Mouse (Mus musculus) embryonic facial prominence, embryonic 12.5 days (tissue): ENCODE measurements around the gene Mdm4. TPM values are rescaled to one million over a fixed set of nuclear protein-coding genes. Genes with fewer than 3 reads are reported as not detected.
"Not testable (repeated sequence)": the region's sequence is repeated elsewhere in the genome, so short reads cannot be mapped to it uniquely, and the experiment has no call there.

Source experiments
- ATAC-seq: fragments of 200-750 bp; cut with Nextera tagmentation; 2 replicates; pipeline ENCODE4 v1.8.0; 2017; ENCODE audit not compliant: insufficient number of reproducible peaks, insufficient read depth, low FRiP score, low TSS enrichment
- H3K27ac ChIP-seq: fragments of 300-500 bp; sonication (generic); 2 replicates; pipeline ENCODE4 v1.5.1; 2016; ENCODE audit warnings: mild to moderate bottlenecking
- H3K27me3 ChIP-seq: fragments of 300-500 bp; sonication (generic); 2 replicates; pipeline ENCODE4 v1.6.1; 2016; ENCODE audit warnings: mild to moderate bottlenecking, moderate library complexity
- H3K36me3 ChIP-seq: fragments of 300-500 bp; sonication (generic); 2 replicates; pipeline ENCODE4 v1.6.1; 2016; ENCODE audit warnings: mild to moderate bottlenecking
- H3K4me1 ChIP-seq: fragments of 300-500 bp; sonication (generic); 2 replicates; pipeline ENCODE4 v1.6.1; 2016
- H3K4me2 ChIP-seq: fragments of 300-500 bp; sonication (generic); replicated peaks from 2 replicates; pipeline ENCODE4 v1.6.1; 2016; ENCODE audit warnings: mild to moderate bottlenecking, moderate library complexity
- H3K4me3 ChIP-seq: fragments of 300-500 bp; sonication (generic); 2 replicates; pipeline ENCODE4 v1.5.1; 2016; ENCODE audit warnings: mild to moderate bottlenecking
- H3K9ac ChIP-seq: fragments of 300-500 bp; sonication (generic); 2 replicates; pipeline ENCODE4 v1.6.1; 2016; ENCODE audit warnings: mild to moderate bottlenecking, moderate library complexity
- H3K9me3 ChIP-seq: fragments of 300-500 bp; sonication (generic); 2 replicates; pipeline ENCODE4 v1.6.1; 2016; ENCODE audit warnings: mild to moderate bottlenecking, moderate library complexity
- WGBS: fragments of 180-500 bp; shearing (Covaris S2); methylation state at CpG from one replicate; pipeline ENCODE4 v1.1.7; 2016; 5-methylcytosine and 5-hydroxymethylcytosine counted together
- polyA plus RNA-seq: library from polyadenylated mRNA; unstranded; fragments of >200 nt; fragmentation: Nextera tagmentation; extraction: Ambion mirVana; gene quantifications from 2 replicates; pipeline ENCODE4 v1.2.1, GENCODE M21; 2016

Gene Mdm4
- polyA plus RNA-seq, 1 experiment from 2014 or later: 46.9 TPM

DNA sequence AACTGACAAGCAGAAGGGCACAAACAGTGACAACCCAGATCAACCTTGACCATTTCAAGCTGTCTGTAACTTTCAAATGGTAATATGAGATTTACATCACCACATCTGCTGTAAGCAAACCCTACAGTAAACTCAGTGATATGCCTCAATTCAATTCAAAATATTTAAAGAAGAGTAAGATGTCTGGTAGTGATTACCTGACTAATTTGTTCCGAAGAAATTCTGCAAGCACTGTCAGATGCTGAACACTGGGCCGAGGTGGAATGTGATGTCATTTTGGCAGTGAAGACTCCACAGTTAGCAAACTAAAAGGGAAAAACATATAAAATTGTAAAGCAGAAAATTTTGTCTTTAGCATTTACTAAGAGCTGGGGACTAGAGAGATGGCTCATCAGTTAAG is 11.8 kb downstream of the Mdm4 start:
- no peaks in the 10 kb centered on the region for H3K9me3 ChIP-seq
- peaks cover 5% of the 10 kb centered on the region; the same call in 1 of the 2 replicates for H3K4me1 ChIP-seq
- no peak overlapping the region for H3K9ac ChIP-seq
- peaks cover 27% of the 10 kb centered on the region for H3K36me3 ChIP-seq
- no peak overlapping the region for H3K4me2 ChIP-seq
- no peak for ATAC-seq
- H3K27ac ChIP-seq: no peak overlapping the region
- 53% methylated on average over 2 of the region's 2 CpGs for WGBS
- no peak overlapping the region for H3K4me3 ChIP-seq
- no peaks in the 10 kb centered on the region for H3K27me3 ChIP-seq

DNA sequence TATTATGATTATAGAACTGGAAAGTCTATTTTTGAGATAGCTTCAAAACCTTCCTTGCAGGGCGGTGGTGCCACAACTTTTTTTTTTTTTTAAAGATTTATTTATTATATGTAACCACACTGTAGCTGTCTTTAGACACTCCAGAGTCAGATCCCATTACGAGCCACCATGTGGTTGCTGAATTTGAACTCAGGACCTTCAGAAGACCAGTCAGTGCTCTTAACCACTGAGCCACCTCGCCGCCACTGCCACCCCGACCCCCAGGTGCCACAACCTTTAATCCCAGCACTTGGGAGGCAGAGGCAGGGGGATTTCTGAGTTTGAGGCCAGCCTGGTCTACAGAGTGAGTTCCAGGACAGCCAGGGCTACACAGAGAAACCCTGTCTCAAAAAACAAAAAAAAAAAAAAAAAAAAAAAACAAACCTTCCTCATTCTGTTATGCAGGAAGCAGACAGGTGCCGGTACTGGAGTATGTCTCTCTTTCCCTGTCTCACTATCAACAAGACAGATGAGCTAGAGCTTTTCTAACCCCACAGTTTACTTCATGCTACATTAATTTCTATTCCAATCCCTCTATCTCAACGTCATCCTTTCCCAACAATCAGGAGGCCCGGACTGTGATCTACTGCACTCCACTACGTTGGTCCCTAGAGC is 13.5 kb downstream of the Mdm4 start:
- 94% methylated on average over 9 of the region's 9 CpGs for WGBS
- H3K27me3 ChIP-seq: no peaks in the 10 kb centered on the region
- no peak overlapping the region for H3K27ac ChIP-seq
- H3K4me1 ChIP-seq: peaks cover 5% of the 10 kb centered on the region; the same call in 1 of the 2 replicates
- H3K9me3 ChIP-seq: no peaks in the 10 kb centered on the region
- peaks cover 39% of the 10 kb centered on the region for H3K36me3 ChIP-seq
- no peak for ATAC-seq
- no peak overlapping the region for H3K4me3 ChIP-seq
- H3K9ac ChIP-seq: no peak overlapping the region
- H3K4me2 ChIP-seq: no peak overlapping the region

DNA sequence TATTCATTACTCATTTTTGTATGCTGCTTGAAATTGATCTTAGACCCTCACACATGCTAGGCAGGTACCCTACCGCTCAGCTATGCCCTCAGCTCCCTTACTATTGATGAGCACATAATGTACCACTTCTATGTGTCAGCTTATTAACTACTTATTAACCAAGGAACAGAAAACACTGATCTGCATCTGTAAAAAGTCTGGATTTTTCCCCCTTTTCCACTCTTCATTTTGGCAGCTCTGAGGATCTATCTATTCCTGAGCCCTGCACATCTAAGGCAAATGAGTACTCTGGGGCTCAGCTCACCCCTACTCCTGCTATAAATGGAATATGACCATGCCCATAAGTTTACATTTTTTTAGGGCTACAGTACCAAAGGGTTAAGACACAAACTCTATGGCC is 16.2 kb downstream of the Mdm4 start:
- no peaks in the 10 kb centered on the region for H3K9me3 ChIP-seq
- no peak overlapping the region for H3K9ac ChIP-seq
- no peak overlapping the region for H3K4me2 ChIP-seq
- H3K4me3 ChIP-seq: no peak overlapping the region
- no peaks in the 10 kb centered on the region for H3K4me1 ChIP-seq
- H3K27ac ChIP-seq: no peak overlapping the region
- WGBS: 98% methylated on average over 1 of the region's 1 CpGs
- ATAC-seq: no peak
- H3K27me3 ChIP-seq: no peaks in the 10 kb centered on the region
- H3K36me3 ChIP-seq: peaks cover 56% of the 10 kb centered on the region

DNA sequence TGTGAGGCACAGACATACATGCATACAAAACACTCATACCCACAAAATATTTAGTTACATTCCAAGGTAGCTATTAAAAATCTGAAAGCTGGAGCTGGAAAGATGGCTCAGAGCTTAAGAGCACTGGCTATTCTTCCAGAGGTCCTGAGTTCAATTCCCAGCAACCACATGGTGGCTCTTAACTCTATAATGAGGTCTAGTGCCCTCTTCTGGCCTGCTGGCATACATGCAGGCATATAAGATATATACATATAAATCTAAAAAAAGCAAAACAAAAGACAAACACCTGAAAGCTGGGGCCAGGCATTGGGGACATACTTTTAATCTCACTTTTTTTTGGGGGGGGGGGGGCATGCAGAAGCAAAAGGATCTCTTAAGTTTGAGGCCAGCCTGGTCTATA is 17.0 kb downstream of the Mdm4 start:
- Histone ChIP-seq H3K27ac (no peak overlapping the region), H3K27me3 (no peaks in the 10 kb centered on the region), H3K9ac (no peak overlapping the region), H3K9me3 (no peaks in the 10 kb centered on the region), H3K4me3 (no peak overlapping the region), H3K4me1 (no peaks in the 10 kb centered on the region), H3K36me3 (peaks cover 57% of the 10 kb centered on the region), H3K4me2 (no peak overlapping the region)
- no peak for ATAC-seq

DNA sequence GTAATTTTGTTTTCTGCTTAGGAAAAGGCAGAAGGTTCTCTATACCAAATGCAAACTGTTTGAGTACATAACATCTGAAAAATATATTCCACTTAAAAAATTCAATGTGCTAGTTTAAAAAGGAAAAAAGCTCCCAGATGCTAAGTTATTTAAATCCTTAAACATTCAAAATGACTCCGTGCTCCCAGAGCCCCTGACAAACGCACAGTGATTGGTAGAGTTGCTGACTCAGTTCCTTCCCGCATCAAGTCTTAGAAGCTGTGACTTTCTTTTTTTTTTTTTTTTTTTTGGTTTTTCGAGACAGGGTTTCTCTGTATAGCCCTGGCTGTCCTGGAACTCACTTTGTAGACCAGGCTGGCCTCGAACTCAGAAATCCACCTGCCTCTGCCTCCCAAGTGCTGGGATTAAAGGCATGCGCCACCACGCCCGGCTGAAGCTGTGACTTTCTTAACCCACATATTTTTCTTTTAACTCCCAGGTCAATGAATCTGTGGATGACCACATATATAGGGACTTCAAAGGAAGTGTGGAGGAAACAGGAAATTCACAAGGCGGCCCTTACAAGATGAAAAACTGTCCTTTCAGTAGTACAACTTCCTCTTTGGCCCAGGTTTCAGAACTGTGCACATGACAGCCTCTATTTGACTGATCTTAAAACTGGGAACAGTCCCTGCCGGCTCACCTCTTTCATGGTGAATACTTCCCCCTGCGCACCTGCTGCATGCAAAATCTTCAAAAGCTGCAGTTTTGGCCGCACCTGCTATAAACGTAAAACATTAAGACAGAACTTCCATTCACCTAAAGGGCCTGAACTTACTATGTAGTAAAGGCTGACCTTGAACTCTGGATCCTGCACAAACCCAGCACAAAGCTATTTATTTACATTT is 18.2 kb downstream of the Mdm4 start:
- ATAC-seq: no peak
- H3K4me3 ChIP-seq: no peak overlapping the region
- H3K9ac ChIP-seq: no peak overlapping the region
- H3K36me3 ChIP-seq: peaks cover 51% of the 10 kb centered on the region
- no peaks in the 10 kb centered on the region for H3K27me3 ChIP-seq
- H3K4me2 ChIP-seq: no peak overlapping the region
- H3K4me1 ChIP-seq: no peaks in the 10 kb centered on the region
- 85% methylated on average over 13 of the region's 13 CpGs for WGBS
- H3K9me3 ChIP-seq: no peaks in the 10 kb centered on the region
- H3K27ac ChIP-seq: no peak overlapping the region

DNA sequence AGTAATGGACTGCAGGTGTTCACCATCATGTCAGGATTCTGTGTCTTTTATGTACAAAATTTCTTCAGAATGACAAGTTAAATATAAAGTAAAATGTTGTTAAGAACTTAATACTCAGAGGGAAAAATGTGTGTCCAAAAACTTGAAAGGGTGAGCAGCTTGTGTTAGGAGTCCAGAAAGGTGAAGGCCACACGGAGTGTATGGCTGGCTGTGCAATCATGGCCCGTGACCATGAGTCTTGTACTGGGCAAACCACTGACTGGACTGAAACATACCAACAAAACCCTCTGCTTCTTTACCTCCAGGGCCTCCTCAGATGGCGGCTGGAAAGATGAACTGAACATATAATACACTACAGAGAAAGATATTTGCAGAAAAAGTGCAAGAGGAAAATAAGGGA is 23.8 kb downstream of the Mdm4 start:
- H3K4me3 ChIP-seq: no peak overlapping the region
- H3K36me3 ChIP-seq: peaks cover 56% of the 10 kb centered on the region
- 80% methylated on average over 3 of the region's 3 CpGs for WGBS
- no peaks in the 10 kb centered on the region for H3K9me3 ChIP-seq
- no peaks in the 10 kb centered on the region for H3K4me1 ChIP-seq
- no peaks in the 10 kb centered on the region for H3K27me3 ChIP-seq
- H3K27ac ChIP-seq: no peak overlapping the region
- H3K4me2 ChIP-seq: no peak overlapping the region
- ATAC-seq: no peak
- H3K9ac ChIP-seq: no peak overlapping the region

DNA sequence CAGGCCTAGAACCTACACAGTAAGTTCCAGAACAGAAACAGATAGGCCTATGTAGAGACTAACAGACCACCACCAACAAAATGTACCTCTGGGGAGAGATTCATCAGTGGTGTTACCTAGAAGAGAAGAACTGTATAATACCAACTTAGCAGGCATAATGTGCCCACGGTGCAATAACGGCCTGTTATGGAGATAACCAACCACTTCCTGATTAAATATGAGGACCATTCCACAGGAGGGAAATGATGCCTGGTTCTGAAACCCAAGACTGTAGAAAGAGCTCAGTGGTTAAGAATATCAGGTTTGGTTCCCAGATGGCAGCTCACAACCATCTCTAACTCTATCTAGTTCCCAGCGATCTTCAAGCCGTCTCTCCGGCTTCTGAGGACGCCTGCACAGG is 30.0 kb downstream of the Mdm4 start:
- Histone ChIP-seq H3K9me3 (no peaks in the 10 kb centered on the region), H3K4me1 (no peaks in the 10 kb centered on the region), H3K9ac (no peak overlapping the region), H3K27me3 (no peaks in the 10 kb centered on the region), H3K4me3 (no peak overlapping the region), H3K36me3 (peaks cover 82% of the 10 kb centered on the region), H3K4me2 (no peak overlapping the region), H3K27ac (no peak overlapping the region)
- ATAC-seq: no peak
- 92% methylated on average over 6 of the region's 6 CpGs for whole genome bisulfite sequencing

DNA sequence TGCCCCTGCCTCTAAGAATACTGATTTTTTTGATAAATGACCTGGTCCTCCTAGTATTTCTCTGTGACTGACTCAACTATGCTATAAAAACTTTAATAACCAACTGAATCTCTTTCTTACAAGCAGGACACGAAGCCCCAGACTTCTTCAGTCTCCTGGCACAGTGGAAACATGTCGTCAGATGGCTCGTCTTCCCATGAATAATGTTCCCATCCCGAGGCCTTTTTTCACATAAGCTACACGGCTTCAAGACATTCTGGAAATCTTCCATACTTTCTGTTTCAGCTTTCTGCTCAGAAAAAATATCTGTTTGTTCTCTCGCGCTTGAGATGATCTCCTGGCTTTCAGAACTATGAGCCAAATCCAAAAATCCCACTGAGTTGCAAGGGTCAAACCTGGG is 38.8 kb downstream of the Mdm4 start:
- no peak for ATAC-seq
- 94% methylated on average over 7 of the region's 7 CpGs for WGBS
- H3K9ac ChIP-seq: no peak overlapping the region
- H3K4me2 ChIP-seq: no peak overlapping the region
- H3K27me3 ChIP-seq: no peaks in the 10 kb centered on the region
- no peak overlapping the region for H3K27ac ChIP-seq
- no peak overlapping the region for H3K4me3 ChIP-seq
- H3K36me3 ChIP-seq: peaks cover 72% of the 10 kb centered on the region
- H3K9me3 ChIP-seq: no peaks in the 10 kb centered on the region
- H3K4me1 ChIP-seq: no peaks in the 10 kb centered on the region

DNA sequence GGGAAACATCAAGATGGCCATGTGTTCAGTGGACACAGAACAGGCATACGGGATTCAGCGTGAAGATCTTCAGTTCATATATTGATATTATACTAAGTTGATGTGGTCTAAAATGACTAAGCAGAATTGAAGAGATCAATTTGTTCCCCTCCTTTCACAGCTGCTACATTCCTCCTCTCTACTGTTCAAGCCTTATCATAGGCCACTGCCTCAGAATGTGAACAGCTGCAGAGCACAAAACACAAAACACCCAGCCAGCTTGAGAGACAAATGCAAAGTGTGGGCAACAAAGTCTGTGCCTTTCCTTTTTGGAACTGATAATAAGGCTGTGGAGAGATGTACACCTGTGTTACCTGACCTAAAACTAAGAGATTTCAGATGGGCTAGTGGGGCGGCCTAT is 39.6 kb downstream of the Mdm4 start:
- Histone ChIP-seq H3K4me3 (no peak overlapping the region), H3K9me3 (no peaks in the 10 kb centered on the region), H3K4me1 (no peaks in the 10 kb centered on the region), H3K27me3 (no peaks in the 10 kb centered on the region), H3K9ac (no peak overlapping the region), H3K27ac (no peak overlapping the region), H3K4me2 (no peak overlapping the region), H3K36me3 (peaks cover 65% of the 10 kb centered on the region)
- no peak for ATAC-seq
- WGBS: 94% methylated on average over 3 of the region's 3 CpGs

DNA sequence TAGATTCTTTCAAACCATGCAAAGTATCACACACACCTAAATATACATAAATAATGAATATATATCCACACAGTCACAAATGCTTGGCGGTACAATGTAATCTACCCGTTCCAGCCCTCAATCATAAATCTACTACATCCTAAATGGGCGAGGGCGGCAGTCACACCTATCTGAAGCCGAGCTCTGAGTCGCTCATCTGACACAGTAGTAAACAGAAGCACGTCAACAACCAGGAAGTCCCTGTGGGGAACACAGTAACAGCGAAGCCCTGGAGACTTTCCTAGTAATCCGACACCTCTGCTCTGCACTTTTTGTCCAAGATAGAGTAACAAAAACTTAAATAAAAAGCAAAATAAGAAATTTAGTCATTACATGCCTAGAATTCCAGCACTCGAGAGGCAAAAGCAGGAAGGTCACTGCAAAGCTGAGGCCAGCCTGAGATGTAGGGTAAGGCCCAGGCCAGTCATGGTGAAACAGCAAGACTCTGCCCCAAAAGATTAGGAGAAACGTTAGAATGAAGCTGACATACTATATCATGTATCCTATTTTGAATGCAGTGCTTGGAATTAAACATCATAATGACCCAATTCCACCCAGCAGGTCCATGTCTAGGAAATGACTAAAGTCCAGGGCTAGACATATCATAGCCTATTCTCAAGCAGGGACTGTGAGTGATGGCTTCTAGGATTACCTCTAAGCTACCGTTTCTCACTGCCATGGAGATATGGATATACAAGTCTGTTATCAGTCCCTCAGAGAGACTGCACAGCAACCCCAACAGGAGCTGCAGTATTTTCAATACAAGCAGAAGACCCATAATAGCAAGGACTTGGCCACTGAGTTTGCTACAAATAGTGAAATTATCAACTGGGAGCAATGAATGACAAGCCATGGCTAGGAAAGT is 41.6 kb downstream of the Mdm4 start:
- not testable (repeated sequence) for H3K9me3 ChIP-seq, H3K27ac ChIP-seq, H3K4me1 ChIP-seq, ATAC-seq, H3K27me3 ChIP-seq, H3K4me2 ChIP-seq, H3K4me3 ChIP-seq, H3K9ac ChIP-seq
- H3K36me3 ChIP-seq: peaks cover 67% of the 10 kb centered on the region
- WGBS: 74% methylated on average over 12 of the region's 12 CpGs

DNA sequence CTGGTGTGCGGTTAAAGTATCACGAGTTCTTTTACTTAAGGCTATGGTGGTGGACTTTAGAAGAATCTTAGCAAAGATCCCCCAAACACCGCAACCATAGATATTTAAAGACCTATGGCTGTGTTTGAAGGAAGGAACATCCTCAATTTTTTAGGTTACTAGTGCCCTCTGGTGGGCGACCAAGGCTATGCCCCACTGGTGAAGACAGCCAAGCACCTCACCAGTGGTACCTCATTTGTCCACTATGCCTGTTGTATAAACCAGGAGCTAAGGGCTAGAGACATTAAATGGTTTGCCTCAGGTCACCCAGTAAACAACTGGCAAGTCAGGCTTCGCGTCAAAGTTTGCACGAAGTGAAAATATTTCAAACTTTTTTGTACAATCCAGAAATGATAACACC is 47.6 kb downstream of the Mdm4 start:
- no peaks in the 10 kb centered on the region for H3K9me3 ChIP-seq
- no peak overlapping the region for H3K9ac ChIP-seq
- no peak overlapping the region for H3K4me3 ChIP-seq
- no peak overlapping the region for H3K4me2 ChIP-seq
- no peaks in the 10 kb centered on the region for H3K4me1 ChIP-seq
- 68% methylated on average over 7 of the region's 7 CpGs for WGBS
- H3K36me3 ChIP-seq: peaks cover 43% of the 10 kb centered on the region; the same call in 1 of the 2 replicates
- no peaks in the 10 kb centered on the region for H3K27me3 ChIP-seq
- no peak for ATAC-seq
- no peak overlapping the region for H3K27ac ChIP-seq
